Mouse (Mus musculus) limb, embryonic 11.5 days (tissue): Measurements from ENCODE around the gene 1700029F12Rik. TPM values are rescaled to one million over a fixed set of nuclear protein-coding genes. Genes with fewer than 3 reads are reported as not detected.
A peak's percentile ranks its signal among the peaks of the same experiment; 100 is the strongest.

Source experiments
- ATAC-seq: fragments of 200-750 bp; cut with Nextera tagmentation; 2 replicates; pipeline ENCODE4 v1.8.0; 2017; ENCODE audit warnings: low read depth; ENCODE audit not compliant: insufficient number of reproducible peaks, low FRiP score, low TSS enrichment
- DNase-seq: peaks from one replicate; pipeline ENCODE4 v3.0.0-alpha.2; 2015; ENCODE audit warnings: low spot score
- H3K27ac ChIP-seq: fragments of 300-500 bp; sonication (generic); replicated peaks from 2 replicates; pipeline ENCODE4 v1.5.1; 2014; ENCODE audit warnings: low read depth, mild to moderate bottlenecking, low read length
- H3K27me3 ChIP-seq: fragments of 300-500 bp; sonication (generic); 2 replicates; pipeline ENCODE4 v1.6.1; 2014; ENCODE audit warnings: mild to moderate bottlenecking, low read length, mixed read lengths; ENCODE audit not compliant: control insufficient read depth, insufficient read depth
- H3K36me3 ChIP-seq: fragments of 300-500 bp; sonication (generic); 2 replicates; pipeline ENCODE4 v1.6.1; 2014; ENCODE audit warnings: mild to moderate bottlenecking, low read length, moderate library complexity, mixed read lengths; ENCODE audit not compliant: control insufficient read depth, insufficient read depth
- H3K4me1 ChIP-seq: fragments of 300-500 bp; sonication (generic); 2 replicates; pipeline ENCODE4 v1.6.1; 2014; ENCODE audit warnings: low read length, mixed read lengths; ENCODE audit not compliant: control insufficient read depth, insufficient read depth
- H3K4me2 ChIP-seq: fragments of 300-500 bp; sonication (generic); 2 replicates; pipeline ENCODE4 v1.6.1; 2014; ENCODE audit warnings: low read depth, mild to moderate bottlenecking, moderate library complexity; ENCODE audit not compliant: severe bottlenecking
- H3K4me3 ChIP-seq: fragments of 300-500 bp; sonication (generic); 2 replicates; pipeline ENCODE4 v1.5.1; 2014; ENCODE audit warnings: low read depth, low read length
- H3K9ac ChIP-seq: fragments of 300-500 bp; sonication (generic); 2 replicates; pipeline ENCODE4 v1.6.1; 2014; ENCODE audit warnings: mild to moderate bottlenecking, low read length
- H3K9me3 ChIP-seq: fragments of 300-500 bp; sonication (generic); 2 replicates; pipeline ENCODE4 v1.6.1; 2016; ENCODE audit warnings: low read length; ENCODE audit not compliant: control insufficient read depth
- WGBS: fragments of 180-500 bp; shearing (Covaris S2); extraction: QIAGEN DNeasy Blood & Tissue Kit; methylation state at CpG from one replicate; pipeline ENCODE4 v1.1.7; 2014; 5-methylcytosine and 5-hydroxymethylcytosine counted together
- polyA plus RNA-seq: library from polyadenylated mRNA; unstranded; fragments of >200 nt; fragmentation: Nextera tagmentation; extraction: Ambion mirVana; gene quantifications from 2 replicates; pipeline ENCODE4 v1.2.1, GENCODE M21; 2014

1700029F12Rik gene
- polyA plus RNA-seq, 1 experiment from 2014 or later = not detected

- ATAC-seq = no peak
- Histone ChIP-seq H3K4me3 (no peak overlapping the region), H3K9ac (no peak overlapping the region), H3K27ac (no peak overlapping the region), H3K27me3 (no peaks in the 10 kb centered on the region), H3K4me2 (no peak overlapping the region), H3K36me3 (no peaks in the 10 kb centered on the region), H3K4me1 (no peaks in the 10 kb centered on the region), H3K9me3 (no peaks in the 10 kb centered on the region)
- no peak for DNase-seq
- WGBS = 89% methylated on average over 6 of the region's 6 CpGs
These were observed 25.6 kb upstream of the 1700029F12Rik start for GRCm38 (mm10) chr13:97059746-97060145.

DNA sequence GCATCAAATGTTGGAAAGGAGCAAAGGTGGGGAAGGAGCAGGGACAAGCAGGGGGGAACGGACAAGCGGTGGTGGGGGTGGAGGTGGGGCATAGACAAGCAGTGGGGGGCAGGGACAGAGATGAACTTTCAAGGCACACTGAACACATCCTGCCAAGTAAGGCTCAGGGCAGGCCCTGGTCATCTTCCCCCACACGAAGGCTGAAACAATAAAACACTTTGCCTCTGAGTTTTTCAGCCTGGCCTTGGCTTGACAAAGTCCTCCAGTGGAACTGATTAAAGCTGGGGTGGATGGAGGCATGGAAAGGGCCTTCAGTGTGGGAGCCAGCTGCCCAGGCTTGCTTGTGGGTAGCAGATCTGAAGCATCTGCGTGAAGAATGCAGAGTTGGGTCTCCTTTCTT lies 23.7 kb upstream of the 1700029F12Rik start:
- Histone ChIP-seq H3K27ac (no peak overlapping the region), H3K9ac (no peak overlapping the region), H3K4me1 (no peaks in the 10 kb centered on the region), H3K4me2 (no peak overlapping the region), H3K4me3 (no peak overlapping the region), H3K36me3 (no peaks in the 10 kb centered on the region), H3K9me3 (no peaks in the 10 kb centered on the region), H3K27me3 (no peaks in the 10 kb centered on the region)
- DNase-seq (no peak), ATAC-seq (no peak)
- WGBS = 40% methylated on average over 4 of the region's 4 CpGs

- no peaks in the 10 kb centered on the region for H3K4me1 ChIP-seq
- no peak overlapping the region for H3K4me2 ChIP-seq
- no peaks in the 10 kb centered on the region for H3K9me3 ChIP-seq
- no peak overlapping the region for H3K27ac ChIP-seq
- no peaks in the 10 kb centered on the region for H3K27me3 ChIP-seq
- 81% methylated on average over 8 of the region's 8 CpGs for WGBS
- DNase-seq (no peak), ATAC-seq (no peak)
- no peaks in the 10 kb centered on the region for H3K36me3 ChIP-seq
- no peak overlapping the region for H3K4me3 ChIP-seq
- H3K9ac ChIP-seq = no peak overlapping the region
These were observed 19.7 kb upstream of the 1700029F12Rik start for GRCm38 (mm10) chr13:97053844-97054243.

DNA sequence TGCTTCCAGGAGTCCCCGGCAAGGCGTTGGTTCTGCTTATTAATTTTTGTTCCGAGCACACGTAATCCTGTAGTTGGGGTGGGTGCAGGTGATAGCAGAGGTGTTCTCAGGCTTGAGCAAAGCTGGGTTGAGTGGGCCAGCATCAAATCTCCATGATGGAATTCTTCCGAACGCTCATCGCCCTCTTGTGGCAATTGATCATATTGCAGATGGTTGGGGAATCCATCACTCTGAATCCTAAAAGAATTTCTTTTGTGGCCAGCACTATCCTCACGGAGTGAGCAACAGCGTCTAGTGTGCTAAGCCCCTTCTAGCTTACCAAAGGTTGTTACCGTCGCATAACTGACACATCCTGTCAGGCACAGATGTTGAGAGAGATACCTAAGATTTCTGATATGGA lies 18.5 kb upstream of the 1700029F12Rik start:
- Histone ChIP-seq H3K9ac (no peak overlapping the region), H3K4me3 (no peak overlapping the region), H3K36me3 (no peaks in the 10 kb centered on the region), H3K9me3 (no peaks in the 10 kb centered on the region), H3K4me1 (no peaks in the 10 kb centered on the region), H3K4me2 (no peak overlapping the region), H3K27ac (no peak overlapping the region), H3K27me3 (no peaks in the 10 kb centered on the region)
- ATAC-seq = no peak
- 17% methylated on average over 11 of the region's 11 CpGs for WGBS
- peak; percentile 88 for DNase-seq

DNA sequence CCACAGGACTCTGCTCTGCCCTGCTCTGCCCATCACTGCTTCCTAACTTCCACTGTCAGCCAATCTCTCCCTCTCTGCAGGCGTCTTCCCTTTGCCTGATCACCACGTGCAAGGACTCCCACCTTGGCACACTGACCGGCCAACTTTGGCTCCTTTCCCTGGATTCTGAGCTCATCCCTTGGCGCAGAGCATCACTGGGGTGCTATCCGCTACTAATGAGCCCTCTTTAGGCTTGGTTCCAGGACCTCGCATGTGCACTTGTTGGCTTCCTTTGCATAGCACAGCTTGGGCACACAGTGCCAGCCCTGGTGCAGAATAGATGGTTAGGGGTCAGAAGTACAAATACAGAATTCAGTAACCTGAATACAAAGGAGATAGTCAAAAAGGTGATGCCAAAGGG lies 17.0 kb upstream of the 1700029F12Rik start:
- no peak overlapping the region for H3K9ac ChIP-seq
- no peak overlapping the region for H3K27ac ChIP-seq
- no peak overlapping the region for H3K4me2 ChIP-seq
- ATAC-seq = no peak
- H3K4me3 ChIP-seq = no peak overlapping the region
- DNase-seq = no peak
- H3K27me3 ChIP-seq = no peaks in the 10 kb centered on the region
- 80% methylated on average over 6 of the region's 6 CpGs for WGBS
- H3K4me1 ChIP-seq = no peaks in the 10 kb centered on the region
- H3K9me3 ChIP-seq = no peaks in the 10 kb centered on the region
- no peaks in the 10 kb centered on the region for H3K36me3 ChIP-seq

DNA sequence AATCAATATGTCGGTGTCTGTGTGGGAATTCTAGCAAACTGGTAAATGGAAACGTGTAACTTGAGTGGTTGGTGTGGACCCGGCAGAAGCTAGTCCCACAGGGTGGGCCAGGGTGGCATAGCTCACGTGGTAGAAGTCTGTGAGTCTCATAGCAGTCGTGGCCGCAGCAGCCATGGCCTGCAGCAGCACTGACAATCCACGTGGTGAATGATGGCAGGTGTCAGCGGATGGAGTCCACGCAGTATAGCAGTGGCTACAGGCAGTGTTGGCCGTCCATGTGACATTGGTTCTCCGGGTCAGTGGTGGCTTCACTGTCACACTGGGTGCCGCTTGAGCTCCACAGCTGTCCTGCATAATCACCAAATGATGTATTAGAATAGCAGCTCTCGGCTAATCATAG lies 4.1 kb downstream of the 1700029F12Rik start:
- WGBS = 88% methylated on average over 13 of the region's 13 CpGs
- no peak for DNase-seq

GRCm38 (mm10) chr13:97021906-97022305 lies 12.3 kb downstream of the 1700029F12Rik start:
- Histone ChIP-seq H3K9me3 (no peaks in the 10 kb centered on the region), H3K4me3 (no peak overlapping the region), H3K27me3 (no peaks in the 10 kb centered on the region), H3K36me3 (no peaks in the 10 kb centered on the region), H3K4me2 (no peak overlapping the region), H3K9ac (no peak overlapping the region), H3K27ac (no peak overlapping the region), H3K4me1 (no peaks in the 10 kb centered on the region)
- WGBS = 52% methylated on average over 4 of the region's 4 CpGs
- no peak for ATAC-seq
- DNase-seq = no peak

More for the DNA sequence above, 4.1 kb downstream of the 1700029F12Rik start:
- Histone ChIP-seq H3K4me3 (no peak overlapping the region), H3K4me2 (no peak overlapping the region), H3K36me3 (no peaks in the 10 kb centered on the region), H3K9ac (no peak overlapping the region), H3K27ac (no peak overlapping the region), H3K27me3 (no peaks in the 10 kb centered on the region), H3K9me3 (no peaks in the 10 kb centered on the region), H3K4me1 (no peaks in the 10 kb centered on the region)
- no peak for ATAC-seq

DNA sequence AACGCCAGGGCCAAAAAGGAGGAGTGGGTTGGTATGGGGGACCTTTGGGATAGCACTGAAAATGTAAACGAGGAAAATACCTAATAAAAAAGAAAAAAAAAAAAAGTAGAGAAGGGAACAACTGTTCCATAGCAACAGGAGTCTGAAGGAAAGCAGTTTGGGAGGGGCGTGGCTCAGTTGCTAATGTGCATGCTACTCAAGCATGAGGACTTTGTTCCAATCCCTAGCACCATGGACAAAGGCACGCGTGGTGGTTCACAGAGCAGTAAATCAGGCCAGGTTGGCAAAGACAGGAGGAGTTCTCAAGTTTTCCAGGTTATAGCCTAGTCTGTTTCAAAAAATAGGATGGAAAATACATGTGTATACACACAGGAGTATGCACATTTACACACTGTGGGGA lies 14.0 kb downstream of the 1700029F12Rik start:
- no peak for ATAC-seq
- Histone ChIP-seq H3K4me3 (no peak overlapping the region), H3K9me3 (no peaks in the 10 kb centered on the region), H3K9ac (no peak overlapping the region), H3K4me2 (no peak overlapping the region), H3K36me3 (no peaks in the 10 kb centered on the region), H3K27ac (no peak overlapping the region), H3K4me1 (no peaks in the 10 kb centered on the region), H3K27me3 (no peaks in the 10 kb centered on the region)
- DNase-seq = no peak
- WGBS = 81% methylated on average over 5 of the region's 5 CpGs

DNA sequence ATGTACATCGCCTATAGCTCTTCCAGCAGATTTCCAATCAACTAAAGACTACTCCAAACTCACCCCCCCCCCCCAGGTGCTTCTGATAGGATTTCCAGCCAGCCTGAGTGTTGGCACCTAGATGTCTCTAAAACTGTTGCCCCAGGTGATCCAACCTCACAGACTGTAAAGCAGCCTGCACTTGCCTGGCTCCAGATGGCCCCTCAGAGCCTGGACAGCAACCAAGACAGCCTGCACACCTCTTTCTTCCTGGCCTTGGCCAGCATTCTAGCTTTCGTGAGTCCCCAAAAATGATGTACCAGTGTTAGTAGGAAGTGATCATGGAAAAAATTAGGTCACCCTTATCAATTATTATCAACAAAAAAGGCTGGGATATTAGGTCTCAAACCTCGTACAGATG lies 16.5 kb downstream of the 1700029F12Rik start:
- 88% methylated on average over 3 of the region's 3 CpGs for WGBS
- Histone ChIP-seq H3K27ac (no peak overlapping the region), H3K4me1 (no peaks in the 10 kb centered on the region), H3K36me3 (no peaks in the 10 kb centered on the region), H3K9me3 (no peaks in the 10 kb centered on the region), H3K9ac (no peak overlapping the region), H3K4me3 (no peak overlapping the region), H3K4me2 (no peak overlapping the region), H3K27me3 (no peaks in the 10 kb centered on the region)
- DNase-seq = no peak
- no peak for ATAC-seq
